ENCODE assay signal across 9 mouse cellular contexts in genomic region chr4:135656094-135656589, GRCm38 (mm10). TPM values are rescaled to one million over a fixed set of nuclear protein-coding genes. Genes with fewer than 3 reads are reported as not detected.
DNase-seq lines count a peak whose midpoint lies in the region; ATAC-seq lines count a peak whose summit lies in the region.
"Had no signal": no experiment of that assay in that cellular context is flagged by ENCODE, and none has a peak within 500 bp of the region (broad histone marks: within the 10 kb centered on the region; RNA-seq: fewer than 3 reads in every experiment).

No protein-coding gene starts in this region.

- WGBS in forebrain, embryonic 15.5 days, result 18% methylated on average over 10 of the region's 10 CpGs
- WGBS in intestine, embryonic 16.5 days, result 26% methylated on average over 10 of the region's 10 CpGs

- no peak overlapping the region for H3K27ac ChIP-seq in forebrain, embryonic 15.5 days (replicated peaks)
- peak overlapping the region; percentile 45; the same call in 1 of the 2 replicates for H3K27ac ChIP-seq in intestine, embryonic 16.5 days (ENCODE audit: low read length)

- H3K4me1 ChIP-seq in forebrain, embryonic 15.5 days, result peaks cover 24% of the 10 kb centered on the region
- H3K4me1 ChIP-seq in intestine, embryonic 16.5 days (ENCODE audit: control insufficient read depth, insufficient read depth, low read length), result peaks cover 32% of the 10 kb centered on the region

- no peak overlapping the region for H3K9ac ChIP-seq in forebrain, embryonic 15.5 days (replicated peaks)
- peak overlapping the region; percentile 48 for H3K9ac ChIP-seq in intestine, embryonic 16.5 days (ENCODE audit: low read depth, low read length)

- no peaks in the 10 kb centered on the region for H3K27me3 ChIP-seq in forebrain, embryonic 15.5 days
- H3K27me3 ChIP-seq in intestine, embryonic 16.5 days (replicated peaks; ENCODE audit: control insufficient read depth, insufficient read depth, low read length), result no peaks in the 10 kb centered on the region

- ATAC-seq in forebrain, embryonic 15.5 days (replicated peaks), result peak; percentile 53; the same call in 1 of the 2 replicates
- peak; percentile 55 for ATAC-seq in intestine, embryonic 16.5 days

- H3K4me3 ChIP-seq in forebrain, embryonic 15.5 days, result no peak overlapping the region
- H3K4me3 ChIP-seq in intestine, embryonic 16.5 days (ENCODE audit: low read length), result peak overlapping the region; percentile 7; the same call in 1 of the 2 replicates

- peak overlapping the region; percentile 25; the same call in 1 of the 2 replicates for H3K4me2 ChIP-seq in forebrain, embryonic 15.5 days (replicated peaks)
- no peak overlapping the region for H3K4me2 ChIP-seq in intestine, embryonic 16.5 days (ENCODE audit: low read depth, low read length)

- no peaks in the 10 kb centered on the region for H3K9me3 ChIP-seq in forebrain, embryonic 15.5 days
- no peaks in the 10 kb centered on the region for H3K9me3 ChIP-seq in intestine, embryonic 16.5 days (ENCODE audit: control insufficient read depth, low read length)

- no peaks in the 10 kb centered on the region for H3K36me3 ChIP-seq in forebrain, embryonic 15.5 days
- no peaks in the 10 kb centered on the region for H3K36me3 ChIP-seq in intestine, embryonic 16.5 days (ENCODE audit: control insufficient read depth, insufficient read depth, low read length)

- peak; percentile 28 for DNase-seq in embryo, embryonic 10.5 days (ENCODE audit: low spot score)
- DNase-seq in embryo, embryonic 9.5 days (ENCODE audit: extremely low spot score), result no peak
- DNase-seq in lung, postnatal 14 days, result peak; percentile 46
- no peak for DNase-seq in left cerebral cortex, adult 18-20 months (ENCODE audit: low spot score in 2 of 2)
- DNase-seq in layer of hippocampus, adult 11-12 months (ENCODE audit: low spot score), result no peak
- DNase-seq in urinary bladder, adult 18-20 months (ENCODE audit: low spot score in 2 of 2), result no peak

RNA-seq across cellular contexts. Expression of gene Ifnlr1, which starts 29.9 kb away (rescaled TPM):
- polyA plus RNA-seq in forebrain, embryonic 15.5 days (2015; fragmentation: Nextera tagmentation; extraction: Ambion mirVana), result 0.23 and 0.24 TPM in 2 replicates
- polyA plus RNA-seq in intestine, embryonic 16.5 days (2015; fragmentation: Nextera tagmentation; extraction: Ambion mirVana), result 4.3 and 5.2 TPM in 2 replicates
- total RNA-seq in left cerebral cortex, adult 18-20 months (2021), result under 1 TPM; 0.28 to 0.37 TPM
- polyA plus RNA-seq: C2C12 had no signal

Comparison
In these comparisons a context has a peak if more than half of its experiments do, and no peak if none do; other contexts are left out.
1. DNase-seq: peak in embryo, embryonic 10.5 days (single experiment) and lung, postnatal 14 days (single experiment); none in embryo, embryonic 9.5 days (single experiment), left cerebral cortex, adult 18-20 months (0 of 2), layer of hippocampus, adult 11-12 months (single experiment) and urinary bladder, adult 18-20 months (0 of 2).